Mouse (Mus musculus) stomach, embryonic 14.5 days (tissue): ENCODE data around the gene Ace3. TPM values are rescaled to one million over a fixed set of nuclear protein-coding genes. Genes with fewer than 3 reads are reported as not detected.

Experiments
- ATAC-seq: fragments of 200-750 bp; cut with Nextera tagmentation; 2 replicates; pipeline ENCODE4 v1.8.0; 2017; ENCODE audit warnings: low read depth, moderate TSS enrichment; ENCODE audit not compliant: insufficient number of reproducible peaks, insufficient read depth, low FRiP score
- H3K27ac ChIP-seq: fragments of 300-500 bp; sonication (generic); 2 replicates; pipeline ENCODE4 v1.5.1; 2014; ENCODE audit warnings: mild to moderate bottlenecking, low read length, moderate library complexity, mixed read lengths
- H3K27me3 ChIP-seq: fragments of 300-500 bp; sonication (generic); 2 replicates; pipeline ENCODE4 v1.6.1; 2014; ENCODE audit warnings: low read length, control low read depth, mixed read lengths; ENCODE audit not compliant: control insufficient read depth, insufficient read depth
- H3K36me3 ChIP-seq: fragments of 300-500 bp; sonication (generic); 2 replicates; pipeline ENCODE4 v1.6.1; 2014; ENCODE audit warnings: mild to moderate bottlenecking, control low read depth, low read length, moderate library complexity, mixed read lengths; ENCODE audit not compliant: control insufficient read depth, insufficient read depth
- H3K4me1 ChIP-seq: fragments of 300-500 bp; sonication (generic); 2 replicates; pipeline ENCODE4 v1.6.1; 2014; ENCODE audit warnings: low read length, control low read depth, mixed read lengths; ENCODE audit not compliant: control insufficient read depth, insufficient read depth
- H3K4me2 ChIP-seq: fragments of 300-500 bp; sonication (generic); replicated peaks from 2 replicates; pipeline ENCODE4 v1.6.1; 2014; ENCODE audit warnings: low read depth, low read length, control low read depth
- H3K4me3 ChIP-seq: fragments of 300-500 bp; sonication (generic); 2 replicates; pipeline ENCODE4 v1.5.1; 2014; ENCODE audit warnings: low read depth, low read length, control low read depth
- H3K9ac ChIP-seq: fragments of 300-500 bp; sonication (generic); replicated peaks from 2 replicates; pipeline ENCODE4 v1.6.1; 2014; ENCODE audit warnings: low read depth, mild to moderate bottlenecking, control low read depth, low read length, moderate library complexity, mixed read lengths
- H3K9me3 ChIP-seq: fragments of 300-500 bp; sonication (generic); 2 replicates; pipeline ENCODE4 v1.6.1; 2016; ENCODE audit warnings: low read depth, low read length, control low read depth; ENCODE audit not compliant: control insufficient read depth
- WGBS: fragments of 180-500 bp; shearing (Covaris S2); extraction: QIAGEN DNeasy Blood & Tissue Kit; methylation state at CpG from one replicate; pipeline ENCODE4 v1.1.7; 2014; 5-methylcytosine and 5-hydroxymethylcytosine counted together
- polyA plus RNA-seq: library from polyadenylated mRNA; unstranded; fragments of >200 nt; fragmentation: Nextera tagmentation; extraction: Ambion mirVana; gene quantifications from 2 replicates; pipeline ENCODE4 v1.2.1, GENCODE M21; 2014

Ace3 gene
- polyA plus RNA-seq = not detected in 2 replicates

GRCm38 (mm10) chr11:105994375-105994774 is at the start of gene Ace3:
Gene Ace3 (plus strand): TSS chr11:105994675.
- no peaks in the 10 kb centered on the region for H3K4me1 ChIP-seq
- no peak within 1 kb of the TSS for H3K4me3 ChIP-seq
- H3K27me3 ChIP-seq = no peaks in the 10 kb centered on the region
- WGBS = 98% methylated on average over 3 of the region's 3 CpGs
- no peak for ATAC-seq
- no peak within 1 kb of the TSS for H3K4me2 ChIP-seq
- no peaks in the 10 kb centered on the region for H3K9me3 ChIP-seq
- H3K27ac ChIP-seq = no peak within 1 kb of the TSS
- no peaks in the 10 kb centered on the region for H3K36me3 ChIP-seq
- H3K9ac ChIP-seq = no peak within 1 kb of the TSS

GRCm38 (mm10) chr11:105944770-105945672 is 49.5 kb upstream of the Ace3 start:
- Histone ChIP-seq H3K4me3 (peak overlapping the region; percentile 59; the same call in 1 of the 2 replicates), H3K27ac (peak overlapping the region; percentile 70; the same call in 1 of the 2 replicates), H3K9ac (no peak overlapping the region), H3K27me3 (no peaks in the 10 kb centered on the region), H3K9me3 (no peaks in the 10 kb centered on the region), H3K4me2 (peak overlapping the region; percentile 73), H3K4me1 (0 out of 2 replicates have a peak, but pooled peaks cover 7% of the 10 kb centered on the region), H3K36me3 (no peaks in the 10 kb centered on the region)
- WGBS = 69% methylated on average over 16 of the region's 16 CpGs
- no peak for ATAC-seq

GRCm38 (mm10) chr11:105946694-105947154 is 47.8 kb upstream of the Ace3 start:
- no peaks in the 10 kb centered on the region for H3K9me3 ChIP-seq
- no peak; the same call in 1 of the 2 replicates for ATAC-seq
- H3K27me3 ChIP-seq = no peaks in the 10 kb centered on the region
- WGBS = 33% methylated on average over 11 of the region's 11 CpGs
- H3K36me3 ChIP-seq = no peaks in the 10 kb centered on the region
- 0 out of 2 replicates have a peak, but pooled peaks cover 7% of the 10 kb centered on the region for H3K4me1 ChIP-seq
- no peak overlapping the region for H3K4me3 ChIP-seq
- no peak overlapping the region for H3K9ac ChIP-seq
- peak overlapping the region; percentile 75 for H3K27ac ChIP-seq
- no peak overlapping the region for H3K4me2 ChIP-seq

- no peaks in the 10 kb centered on the region for H3K27me3 ChIP-seq
- H3K4me2 ChIP-seq = no peak overlapping the region
- WGBS = 69% methylated on average over 2 of the region's 2 CpGs
- ATAC-seq = no peak
- no peak overlapping the region for H3K4me3 ChIP-seq
- no peak overlapping the region for H3K9ac ChIP-seq
- H3K36me3 ChIP-seq = no peaks in the 10 kb centered on the region
- H3K9me3 ChIP-seq = no peaks in the 10 kb centered on the region
- no peak overlapping the region for H3K27ac ChIP-seq
- 0 out of 2 replicates have a peak, but pooled peaks cover 2% of the 10 kb centered on the region for H3K4me1 ChIP-seq
These were observed 46.2 kb upstream of the Ace3 start for GRCm38 (mm10) chr11:105948255-105948654.

GRCm38 (mm10) chr11:105950519-105950918 is 44.0 kb upstream of the Ace3 start:
- 0 out of 2 replicates have a peak, but pooled peaks cover 2% of the 10 kb centered on the region for H3K4me1 ChIP-seq
- no peak overlapping the region for H3K4me2 ChIP-seq
- no peak overlapping the region for H3K27ac ChIP-seq
- no peak for ATAC-seq
- no peak overlapping the region for H3K9ac ChIP-seq
- H3K9me3 ChIP-seq = no peaks in the 10 kb centered on the region
- 64% methylated on average over 4 of the region's 4 CpGs for WGBS
- H3K36me3 ChIP-seq = no peaks in the 10 kb centered on the region
- no peaks in the 10 kb centered on the region for H3K27me3 ChIP-seq
- H3K4me3 ChIP-seq = no peak overlapping the region

- no peak overlapping the region for H3K27ac ChIP-seq
- no peak for ATAC-seq
- H3K4me3 ChIP-seq = no peak overlapping the region
- H3K4me1 ChIP-seq = 0 out of 2 replicates have a peak, but pooled peaks cover under 1% of the 10 kb centered on the region
- no peak overlapping the region for H3K9ac ChIP-seq
- no peak overlapping the region for H3K4me2 ChIP-seq
- WGBS = 60% methylated on average over 3 of the region's 3 CpGs
- H3K9me3 ChIP-seq = no peaks in the 10 kb centered on the region
- no peaks in the 10 kb centered on the region for H3K36me3 ChIP-seq
- no peaks in the 10 kb centered on the region for H3K27me3 ChIP-seq
These were observed 42.9 kb upstream of the Ace3 start for GRCm38 (mm10) chr11:105951601-105952044.

- H3K36me3 ChIP-seq = no peaks in the 10 kb centered on the region
- H3K27ac ChIP-seq = no peak overlapping the region
- H3K9me3 ChIP-seq = no peaks in the 10 kb centered on the region
- no peak for ATAC-seq
- H3K4me2 ChIP-seq = no peak overlapping the region
- H3K4me1 ChIP-seq = no peaks in the 10 kb centered on the region
- no peak overlapping the region for H3K9ac ChIP-seq
- H3K27me3 ChIP-seq = no peaks in the 10 kb centered on the region
- H3K4me3 ChIP-seq = no peak overlapping the region
- 85% methylated on average over 9 of the region's 9 CpGs for WGBS
These were observed 42.4 kb upstream of the Ace3 start for GRCm38 (mm10) chr11:105952111-105952510.

GRCm38 (mm10) chr11:105952911-105953386 is 41.5 kb upstream of the Ace3 start, which contains the start of gene Cyb561:
Gene Cyb561 (minus strand): TSS chr11:105953336.
- Histone ChIP-seq H3K4me2 (no peak within 1 kb of the TSS), H3K27me3 (no peaks in the 10 kb centered on the region), H3K9me3 (no peaks in the 10 kb centered on the region), H3K36me3 (no peaks in the 10 kb centered on the region), H3K4me3 (no peak within 1 kb of the TSS), H3K9ac (no peak within 1 kb of the TSS), H3K4me1 (no peaks in the 10 kb centered on the region), H3K27ac (no peak within 1 kb of the TSS)
- ATAC-seq = 0 out of 2 replicates have a peak, but pooled peaks have one; percentile 16
- WGBS = 72% methylated on average over 12 of the region's 12 CpGs
